Mouse (Mus musculus) G1E (cell line): ENCODE measurements around the gene Cfap44. TPM values are rescaled to one million over a fixed set of nuclear protein-coding genes. Genes with fewer than 3 reads are reported as not detected.

Source experiments
- ATAC-seq: 2 replicates; pipeline ENCODE4 v1.8.0; 2016; ENCODE audit warnings: mild to moderate bottlenecking; ENCODE audit not compliant: insufficient number of reproducible peaks, poor library complexity, low FRiP score, severe bottlenecking; ENCODE audit errors: extremely low read depth
- DNase-seq: peaks from one replicate; pipeline ENCODE4 v3.0.0; 2012; ENCODE audit warnings: low spot score
- H3K27me3 ChIP-seq: 2 replicates; pipeline ENCODE4 v1.6.1; 2012; ENCODE audit warnings: mild to moderate bottlenecking, low read length, inconsistent platforms; ENCODE audit not compliant: insufficient read depth
- H3K36me3 ChIP-seq: replicated peaks from 2 replicates; pipeline ENCODE3; 2012; ENCODE audit warnings: mild to moderate bottlenecking, inconsistent platforms
- H3K4me1 ChIP-seq: 2 replicates; pipeline ENCODE4 v1.6.1; 2012; ENCODE audit warnings: low read depth, low read length, inconsistent platforms, mixed read lengths; ENCODE audit not compliant: insufficient read depth
- H3K4me3 ChIP-seq: 2 replicates; pipeline ENCODE4 v1.5.1; 2012; ENCODE audit warnings: low read depth, mild to moderate bottlenecking, inconsistent platforms, low read length, moderate library complexity, mixed read lengths
- H3K9me3 ChIP-seq: replicated peaks from 2 replicates; pipeline ENCODE4 v1.6.1; 2012; ENCODE audit warnings: inconsistent platforms
- CTCF ChIP-seq: IDR thresholded peaks from 2 replicates; pipeline ENCODE4 v1.5.1; 2012; ENCODE audit warnings: low read depth, low read length, inconsistent platforms, mixed read lengths
- GATA1 ChIP-seq: IDR thresholded peaks from 2 replicates; pipeline ENCODE4 v1.6.1; 2012; ENCODE audit warnings: borderline replicate concordance, low read length, inconsistent platforms, mixed read lengths
- GATA2 ChIP-seq: IDR thresholded peaks from 2 replicates; pipeline ENCODE4 v1.6.1; 2012; ENCODE audit warnings: low read depth, low read length, inconsistent platforms, borderline replicate concordance
- POLR2AphosphoS5 ChIP-seq: IDR thresholded peaks from 2 replicates; pipeline ENCODE4 v1.6.1; 2012; ENCODE audit warnings: low read depth, low read length, inconsistent platforms; ENCODE audit not compliant: insufficient replicate concordance
- TAL1 ChIP-seq: conservative IDR thresholded peaks from 2 replicates; pipeline ENCODE4 v1.6.1; 2012; ENCODE audit warnings: low read depth, low read length, inconsistent platforms, mixed read lengths
- polyA plus RNA-seq: library from polyadenylated mRNA; stranded (reverse); fragments of >175 nt; gene quantifications from 2 replicates; pipeline ENCODE4 v1.2.3, GENCODE M21; 2012
- total RNA-seq, 2 experiments: library from RNA; stranded (forward) in 1 of 2; stranded (reverse) in 1 of 2; fragments of 200-1000 nt in 1 of 2; fragments of >200 nt in 1 of 2; fragmentation: Nextera tagmentation in 1 of 2; gene quantifications; 2 replicates each; pipeline ENCODE4 v1.2.3; 2014 to 2017

Cfap44 gene
- total and polyA plus RNA-seq, 3 experiments = 0.22 TPM; not detected in 2

GRCm38 (mm10) chr16:44361921-44362890 is 32.4 kb upstream of the Cfap44 start:
- no peak for DNase-seq
- Histone ChIP-seq H3K27me3 (no peaks in the 10 kb centered on the region), H3K9me3 (no peaks in the 10 kb centered on the region), H3K4me1 (peaks cover 6% of the 10 kb centered on the region; the same call in 1 of the 2 replicates), H3K36me3 (peaks cover 50% of the 10 kb centered on the region), H3K4me3 (no peak overlapping the region)
- no peak for ATAC-seq
- TF ChIP-seq CTCF = peak; percentile 35; the same call in 1 of the 2 replicates
- TF ChIP-seq TAL1 = no peak

- Histone ChIP-seq H3K27me3 (no peaks in the 10 kb centered on the region), H3K4me3 (no peak overlapping the region), H3K9me3 (no peaks in the 10 kb centered on the region), H3K4me1 (no peaks in the 10 kb centered on the region; the same call in 1 of the 2 replicates), H3K36me3 (peaks cover 59% of the 10 kb centered on the region)
- TF ChIP-seq GATA2 (no peak), GATA1 (no peak), CTCF (no peak), POLR2AphosphoS5 (no peak), TAL1 (no peak)
- DNase-seq (no peak), ATAC-seq (peak; percentile 34)
Measured at GRCm38 (mm10) chr16:44365522-44365921, 29.1 kb upstream of the Cfap44 start.

GRCm38 (mm10) chr16:44375459-44375858 is 19.1 kb upstream of the Cfap44 start:
- ATAC-seq (no peak), DNase-seq (no peak)
- TF ChIP-seq TAL1 (no peak), GATA2 (no peak), POLR2AphosphoS5 (no peak), GATA1 (no peak), CTCF (no peak)
- H3K9me3 ChIP-seq = no peaks in the 10 kb centered on the region
- H3K4me1 ChIP-seq = no peaks in the 10 kb centered on the region
- H3K4me3 ChIP-seq = no peak overlapping the region
- no peaks in the 10 kb centered on the region for H3K27me3 ChIP-seq
- peaks cover 84% of the 10 kb centered on the region for H3K36me3 ChIP-seq

GRCm38 (mm10) chr16:44380006-44380405 is 14.6 kb upstream of the Cfap44 start:
- H3K4me3 ChIP-seq = no peak overlapping the region
- H3K36me3 ChIP-seq = peaks cover 69% of the 10 kb centered on the region
- no peak for TF ChIP-seq POLR2AphosphoS5
- TF ChIP-seq GATA1 = no peak
- no peak for TF ChIP-seq CTCF
- H3K9me3 ChIP-seq = no peaks in the 10 kb centered on the region
- H3K4me1 ChIP-seq = no peaks in the 10 kb centered on the region
- DNase-seq (no peak), ATAC-seq (no peak)
- no peaks in the 10 kb centered on the region for H3K27me3 ChIP-seq

GRCm38 (mm10) chr16:44381578-44381977 is 13.0 kb upstream of the Cfap44 start:
- DNase-seq (no peak), ATAC-seq (no peak)
- no peaks in the 10 kb centered on the region for H3K9me3 ChIP-seq
- H3K27me3 ChIP-seq = no peaks in the 10 kb centered on the region
- no peak overlapping the region for H3K4me3 ChIP-seq
- TF ChIP-seq CTCF (no peak), GATA1 (no peak), GATA2 (no peak), POLR2AphosphoS5 (no peak), TAL1 (no peak)
- peaks cover 68% of the 10 kb centered on the region for H3K36me3 ChIP-seq
- no peaks in the 10 kb centered on the region for H3K4me1 ChIP-seq

- DNase-seq (no peak), ATAC-seq (no peak)
- no peaks in the 10 kb centered on the region for H3K4me1 ChIP-seq
- no peaks in the 10 kb centered on the region for H3K27me3 ChIP-seq
- no peak overlapping the region for H3K4me3 ChIP-seq
- H3K36me3 ChIP-seq = peaks cover 64% of the 10 kb centered on the region
- no peaks in the 10 kb centered on the region for H3K9me3 ChIP-seq
- TF ChIP-seq CTCF = no peak
Measured at GRCm38 (mm10) chr16:44383549-44383948, 11.0 kb upstream of the Cfap44 start.

- TF ChIP-seq GATA1 (no peak), POLR2AphosphoS5 (no peak), TAL1 (no peak), CTCF (no peak), GATA2 (no peak)
- DNase-seq = no peak
- H3K9me3 ChIP-seq = no peaks in the 10 kb centered on the region
- no peaks in the 10 kb centered on the region for H3K4me1 ChIP-seq
- no peak for ATAC-seq
- H3K27me3 ChIP-seq = no peaks in the 10 kb centered on the region
- H3K36me3 ChIP-seq = peaks cover 64% of the 10 kb centered on the region
- H3K4me3 ChIP-seq = no peak overlapping the region
Measured at GRCm38 (mm10) chr16:44384251-44384650, 10.3 kb upstream of the Cfap44 start.
